Mouse (Mus musculus) left cerebral cortex, adult 18-20 months (tissue): ENCODE results near the gene Rhbdl2. TPM values are rescaled to one million over a fixed set of nuclear protein-coding genes. Genes with fewer than 3 reads are reported as not detected.

Source experiments
- DNase-seq, 2 experiments: peaks; one replicate each; pipeline ENCODE4 v3.0.0; 2021 to 2022; ENCODE audit warnings: low spot score in 2 of 2, mixed read lengths in 1 of 2
- long read RNA-seq, 2 experiments: library from polyadenylated mRNA; stranded (forward); transcript quantifications; one replicate each; pipeline ENCODE4 v2.0.0; 2021
- total RNA-seq, 2 experiments: library from RNA; stranded (reverse); gene quantifications; 2 replicates each; pipeline ENCODE4 v1.2.3; 2021

Rhbdl2 gene
- total RNA-seq: under 1 TPM in 1 of 2 experiments, not detected in 1; 0.40 TPM
- long read RNA-seq, experiment 1, partial matches to known transcripts: 0 of 1 reads
- long read RNA-seq, experiment 1, other reads (novel, unspliced or antisense): 1 of 1 reads
- long read RNA-seq, experiment 2, partial matches to known transcripts: 0 of 1 reads
- long read RNA-seq, experiment 2, other reads (novel, unspliced or antisense): 1 of 1 reads

DNA sequence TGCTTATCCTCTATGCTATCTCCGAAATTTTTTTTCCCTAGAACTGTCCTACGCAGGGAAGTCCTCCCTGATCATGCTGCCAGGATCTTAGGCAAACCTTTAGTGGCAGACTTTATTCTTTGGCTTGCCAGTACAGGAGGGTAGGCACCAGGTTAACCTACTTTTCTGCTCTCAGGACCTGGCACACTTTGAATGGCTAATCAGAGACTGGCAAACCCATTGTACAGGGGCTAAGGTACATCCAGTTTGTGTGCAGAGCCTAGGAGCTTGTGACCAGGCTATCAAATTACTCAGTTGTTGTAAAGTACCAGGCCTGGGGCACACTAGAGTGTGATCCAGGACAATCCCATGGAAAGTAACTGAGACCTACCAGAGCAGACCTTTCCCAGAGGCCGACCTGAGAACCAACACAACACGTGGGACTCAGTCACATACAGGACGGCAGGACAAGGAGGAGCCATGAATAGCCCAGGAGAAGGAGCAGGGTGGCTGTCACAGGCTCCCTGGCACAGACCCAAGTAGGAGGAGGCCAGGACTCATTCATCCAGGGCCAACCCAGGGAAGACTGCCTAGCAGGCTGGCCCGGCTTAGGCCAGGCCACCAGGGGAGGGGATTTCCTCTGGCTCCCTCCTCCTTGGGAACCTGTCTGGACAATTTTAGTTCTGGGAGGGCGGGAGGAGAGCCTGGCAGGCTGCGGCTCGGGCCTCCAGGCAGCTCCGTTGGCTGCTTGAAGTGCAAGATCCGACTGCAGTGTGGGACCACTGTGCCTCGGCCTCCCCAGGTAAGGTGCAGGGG is at the start of gene Rhbdl2:
TSS of gene Rhbdl2 (plus strand) at position 684 of the 795 bp plus-strand sequence.
- DNase-seq: peak; percentile 24 to 28

DNA sequence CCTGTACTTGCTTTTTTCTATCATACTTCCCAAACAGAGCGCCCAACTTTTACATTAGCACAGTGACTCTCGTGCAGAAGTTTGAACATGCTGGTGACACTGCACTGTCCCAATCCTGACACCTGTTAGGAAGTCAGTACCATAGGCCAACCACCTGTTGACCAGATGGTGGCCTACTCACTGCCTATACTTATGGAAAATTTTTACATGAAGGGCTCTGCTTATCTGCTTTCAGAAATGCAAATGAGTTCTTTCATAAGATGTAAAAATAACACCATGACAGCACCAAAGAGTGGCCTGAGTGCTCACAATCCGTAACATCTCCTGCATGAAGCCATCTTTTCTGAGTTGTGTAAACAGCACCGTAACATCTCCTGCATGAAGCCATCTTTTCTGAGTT is 49.0 kb upstream of the Rhbdl2 start:
- no peak for DNase-seq

DNA sequence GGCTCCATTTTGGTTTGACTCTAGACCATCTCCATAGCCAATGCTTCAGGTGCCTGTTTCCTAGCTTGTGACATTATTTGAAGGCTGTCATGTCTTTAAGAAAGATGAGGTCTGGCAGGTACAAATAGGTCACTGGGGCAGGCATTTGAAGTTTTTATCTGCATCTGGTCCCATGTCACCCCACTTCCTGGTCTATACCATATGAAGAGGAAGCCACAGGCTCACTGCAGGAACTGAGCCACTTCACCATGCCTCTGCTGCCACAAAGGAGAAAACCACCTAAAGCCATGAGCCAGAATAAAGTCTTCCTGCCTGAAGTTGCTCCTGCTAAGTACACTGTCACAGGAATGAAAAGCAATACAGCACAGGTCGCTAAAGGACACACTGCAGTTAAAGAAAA is 44.8 kb upstream of the Rhbdl2 start:
- no peak for DNase-seq

DNA sequence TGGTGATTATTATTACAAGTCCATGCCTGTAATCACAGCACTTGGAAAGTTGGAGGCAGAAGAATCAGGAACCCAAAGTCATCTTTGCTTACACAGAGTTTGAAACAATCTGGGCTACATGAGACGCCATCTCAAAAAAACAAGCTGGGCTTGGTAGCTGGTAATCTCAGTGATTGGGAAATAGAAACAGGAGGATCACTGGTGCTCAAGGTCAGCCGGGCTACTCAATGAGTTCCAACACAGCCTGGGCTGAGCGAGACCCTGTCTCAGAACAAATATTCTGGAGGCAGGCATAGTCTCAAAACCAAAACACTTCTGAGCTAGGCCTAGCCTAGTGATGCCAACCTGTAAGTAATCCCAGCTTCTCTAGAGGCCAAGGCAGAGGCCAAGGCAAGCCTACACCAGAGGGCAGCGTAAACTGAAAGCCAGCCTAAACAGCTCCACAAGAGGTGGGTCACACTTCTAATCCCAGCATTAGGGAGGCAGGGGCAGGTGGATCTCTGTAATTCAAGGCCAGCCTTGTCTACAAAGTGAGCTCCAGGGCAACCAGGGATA is 42.4 kb upstream of the Rhbdl2 start:
- DNase-seq: no peak

DNA sequence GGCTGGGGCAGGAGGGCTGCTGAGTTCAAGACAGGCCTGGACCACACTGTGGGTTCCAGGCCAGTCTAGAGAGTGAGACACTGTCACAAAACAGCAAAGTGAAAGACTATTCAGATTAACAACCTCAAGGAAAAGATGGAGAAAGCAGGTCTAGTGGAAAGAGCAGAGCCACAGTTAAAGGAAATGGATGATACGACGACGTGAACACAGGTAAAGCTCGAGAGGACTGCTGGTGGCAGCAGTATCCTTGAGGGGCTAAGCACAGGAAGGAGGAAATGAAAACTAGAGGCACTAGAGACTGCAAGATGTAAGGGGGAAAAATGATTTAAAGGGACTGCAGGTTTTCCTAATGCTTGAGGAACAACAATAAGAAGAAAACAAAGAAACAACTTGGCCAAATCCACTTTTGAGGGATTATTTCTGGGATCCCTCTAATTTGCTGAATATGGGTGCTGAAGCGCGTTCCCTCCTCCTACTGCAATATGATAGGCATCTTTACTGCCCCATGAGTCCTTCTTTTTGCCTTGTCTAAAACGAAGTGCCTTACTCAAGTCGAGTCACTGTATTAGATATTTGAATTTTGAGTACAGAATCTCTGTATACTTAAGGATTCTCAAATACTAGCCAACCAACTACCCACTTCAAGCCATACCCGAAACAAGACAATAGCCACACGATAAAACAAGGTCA is 38.8 kb upstream of the Rhbdl2 start:
- no peak for DNase-seq

DNA sequence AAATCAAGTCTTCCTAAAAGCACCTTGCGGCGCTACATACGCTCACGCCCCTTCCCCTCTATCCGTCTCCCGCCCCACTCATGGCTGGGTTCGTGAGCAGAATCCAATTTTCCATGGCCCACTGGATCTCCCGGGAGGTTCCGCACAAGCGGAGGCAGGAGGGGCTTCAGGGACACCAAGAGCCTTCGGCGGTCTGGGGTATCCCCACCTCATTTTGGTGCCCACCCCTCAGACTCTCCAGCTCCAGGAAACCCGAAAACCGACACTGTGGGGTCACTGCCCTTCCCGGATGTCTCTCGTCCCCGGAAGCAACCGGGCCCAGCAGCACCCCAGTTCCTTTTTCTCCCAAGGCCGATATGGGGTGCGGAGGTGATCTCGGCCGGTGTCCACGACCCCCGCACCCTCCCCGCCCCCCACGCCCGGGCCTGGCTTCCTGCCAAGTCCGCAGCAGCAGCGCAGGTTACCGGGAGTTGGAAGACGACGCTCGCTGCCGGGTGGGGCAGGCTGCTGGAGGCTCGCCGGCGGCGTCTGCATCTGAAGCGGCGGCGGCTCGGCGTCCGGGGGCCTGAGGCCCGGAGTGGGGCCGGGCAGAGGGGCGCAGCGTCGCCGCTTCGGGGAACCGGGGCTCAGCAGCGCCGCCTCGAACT is 38.1 kb upstream of the Rhbdl2 start:
- peak in 1 of 2 experiments; percentile 32 for DNase-seq

DNA sequence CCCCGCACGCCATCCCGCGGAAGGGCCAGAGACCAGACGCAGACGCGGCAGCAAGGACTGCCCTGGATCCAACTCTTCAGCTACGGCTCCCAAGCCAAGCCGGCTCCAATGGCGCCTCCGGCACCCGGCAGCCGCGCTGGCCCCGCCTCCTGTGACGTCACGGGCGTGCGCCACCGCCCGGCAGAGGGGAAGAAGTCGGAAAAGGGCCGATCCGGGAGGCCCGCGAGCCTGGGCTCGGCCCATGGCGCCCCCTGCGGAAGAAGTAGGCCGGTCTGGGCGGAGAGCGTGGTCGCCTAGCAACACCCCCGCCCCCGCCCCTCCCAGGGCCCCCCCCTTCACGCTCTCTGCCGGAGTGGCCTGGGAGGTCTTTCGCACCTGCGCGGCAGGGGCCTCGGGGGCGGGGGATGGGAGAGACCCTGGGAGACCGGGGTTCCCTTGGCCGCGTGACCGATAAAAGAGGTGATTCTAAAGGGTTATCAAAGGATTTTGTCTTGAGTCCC is 37.5 kb upstream of the Rhbdl2 start, which contains the start of gene Akirin1:
TSS of gene Akirin1 (minus strand) at position 194 of the 500 bp plus-strand sequence.
- peak; percentile 97 to 99 for DNase-seq

DNA sequence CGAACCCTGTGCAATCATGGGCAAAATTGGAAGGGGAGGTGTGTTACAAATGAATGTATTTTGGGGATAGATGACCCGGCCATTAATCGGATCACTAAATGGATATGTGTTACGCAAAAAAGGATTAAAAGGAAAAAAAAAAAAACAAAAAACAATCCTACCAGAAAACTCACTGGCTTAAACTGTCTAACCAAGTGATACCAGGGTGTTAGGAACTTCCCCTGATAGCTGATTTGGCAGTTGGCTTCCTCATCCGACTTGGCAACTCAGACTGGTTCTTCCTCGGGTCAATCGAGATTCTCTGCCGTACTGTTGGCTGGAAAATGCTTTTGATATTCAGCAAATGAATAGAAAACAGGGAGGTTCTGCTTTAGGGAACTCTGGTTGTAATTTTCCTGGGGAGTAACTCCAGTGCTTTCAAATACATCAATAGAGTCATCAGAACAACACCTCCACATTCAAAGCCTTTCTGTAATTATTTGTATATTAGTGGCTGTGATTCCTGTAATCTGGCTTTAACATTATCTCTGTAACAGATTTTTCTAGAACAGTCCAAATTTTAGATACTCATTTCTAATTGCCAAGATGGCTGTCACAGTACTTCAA is 36.9 kb upstream of the Rhbdl2 start:
- no peak for DNase-seq

DNA sequence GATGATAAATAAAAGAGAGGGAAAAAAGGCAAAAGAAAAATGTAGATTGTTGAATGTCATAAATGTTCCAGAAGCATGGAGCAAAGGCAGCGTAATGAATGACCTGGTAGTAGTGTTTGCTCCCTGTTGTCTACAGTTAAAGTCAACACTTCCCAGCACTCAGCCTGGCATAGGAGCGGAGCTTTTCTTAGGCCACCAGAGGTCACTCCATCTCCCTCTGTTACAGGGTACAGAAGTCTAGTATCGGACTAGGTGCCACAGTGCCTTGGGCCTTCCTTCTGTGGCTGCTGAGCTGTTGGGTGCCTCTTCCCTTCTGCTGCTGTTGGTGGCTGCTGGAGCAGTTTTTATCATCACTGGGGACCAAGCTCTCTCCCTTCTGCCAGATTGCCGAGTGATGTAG is 29.4 kb upstream of the Rhbdl2 start:
- DNase-seq: no peak

DNA sequence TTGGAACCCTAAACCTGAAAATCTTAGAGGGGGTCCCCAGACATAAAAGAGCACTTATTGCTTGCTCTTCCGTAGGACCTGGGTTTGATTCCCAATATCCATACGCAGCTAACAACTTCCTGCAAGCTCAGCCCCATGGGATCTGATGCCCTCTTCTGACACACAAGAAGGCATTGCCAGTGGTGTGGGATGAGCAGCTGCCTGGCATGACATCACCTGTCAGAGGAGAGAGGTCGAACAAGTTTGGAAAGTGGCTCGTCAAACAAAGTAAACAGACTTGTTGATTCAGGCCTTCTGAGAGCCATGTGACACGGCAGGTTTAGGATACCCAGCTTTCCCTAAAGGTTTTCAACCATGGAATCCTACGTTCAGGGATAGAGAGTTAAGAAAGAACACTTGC is 22.6 kb upstream of the Rhbdl2 start:
- no peak for DNase-seq

DNA sequence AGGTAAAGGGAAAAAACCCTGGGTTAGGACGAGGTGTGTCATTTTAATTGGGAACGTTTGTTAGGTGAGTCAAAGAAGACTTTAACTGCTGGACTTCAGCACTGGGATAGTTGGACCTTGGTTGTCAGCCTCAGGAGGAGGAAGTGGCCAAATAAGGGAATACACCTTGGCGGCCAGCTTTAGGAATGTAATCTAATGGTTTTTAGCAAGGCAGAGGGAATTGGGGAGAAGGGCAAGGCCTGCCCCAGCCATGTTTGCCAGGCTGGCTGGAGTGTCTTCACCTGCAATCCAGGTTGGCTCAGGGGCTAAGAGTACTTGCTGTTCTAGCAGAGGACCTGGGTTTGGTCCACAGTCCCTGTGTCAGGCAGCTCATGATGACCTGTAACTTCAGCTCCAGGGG is 19.9 kb upstream of the Rhbdl2 start:
- DNase-seq: no peak

DNA sequence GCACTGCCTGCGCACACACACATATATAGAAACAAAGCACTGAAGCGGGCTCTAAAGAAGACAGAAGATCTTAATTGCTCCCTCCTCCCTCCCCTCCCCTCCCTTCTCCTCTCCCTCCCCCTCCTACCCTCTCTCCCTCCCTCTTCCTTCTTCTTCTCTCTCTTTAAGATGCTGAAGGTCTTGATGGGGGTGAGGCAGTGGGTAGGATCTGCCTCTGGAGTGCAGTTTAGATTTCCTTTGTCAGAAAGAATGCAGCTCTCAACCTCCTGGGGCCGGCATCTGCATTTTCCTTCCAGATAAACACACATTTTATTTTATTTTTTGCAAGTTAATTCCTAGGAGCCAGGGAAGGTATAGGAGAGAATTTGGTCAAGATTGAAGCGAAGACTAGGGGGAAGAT is 19.4 kb upstream of the Rhbdl2 start:
- DNase-seq: no peak

DNA sequence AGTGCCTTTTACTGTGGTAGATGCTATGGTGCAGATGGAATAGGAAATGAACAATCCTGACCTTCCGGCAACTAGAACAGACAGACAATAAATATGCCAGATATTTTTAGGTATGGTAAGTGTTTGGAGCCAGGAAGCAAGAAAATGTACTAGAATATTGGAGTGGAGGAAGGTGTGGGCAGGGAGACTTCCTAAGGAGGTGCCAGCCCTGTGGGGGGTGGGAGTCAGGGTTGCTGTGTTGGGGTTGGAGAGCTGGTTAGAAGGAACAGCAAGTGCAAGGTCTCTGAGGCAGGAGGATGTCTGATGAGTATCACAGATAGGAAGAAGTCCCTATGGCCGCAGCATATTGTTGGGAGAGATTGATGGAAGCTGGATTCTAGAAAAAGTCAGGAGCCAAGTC is 5.0 kb downstream of the Rhbdl2 start:
- peak; percentile 19 to 31 for DNase-seq

DNA sequence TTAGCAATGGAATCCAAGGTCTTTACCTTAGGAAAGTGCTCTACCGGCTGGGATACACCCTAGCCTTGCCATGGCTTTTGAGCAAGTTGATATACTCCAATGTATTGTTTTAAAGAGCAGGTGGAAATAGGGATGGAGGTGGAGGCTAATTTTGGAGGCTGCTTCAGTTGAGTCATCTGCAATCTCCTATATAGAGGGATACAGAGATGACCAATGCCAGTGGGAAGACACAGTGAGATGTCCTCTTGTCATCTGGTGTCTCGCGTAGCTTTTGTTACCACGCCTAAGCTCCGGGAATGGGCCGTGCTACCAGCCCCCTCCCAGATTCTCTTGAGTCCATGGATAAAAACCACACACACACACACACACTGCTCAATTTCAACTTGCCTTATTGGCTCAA is 5.5 kb downstream of the Rhbdl2 start:
- peak; percentile 14 to 22 for DNase-seq

DNA sequence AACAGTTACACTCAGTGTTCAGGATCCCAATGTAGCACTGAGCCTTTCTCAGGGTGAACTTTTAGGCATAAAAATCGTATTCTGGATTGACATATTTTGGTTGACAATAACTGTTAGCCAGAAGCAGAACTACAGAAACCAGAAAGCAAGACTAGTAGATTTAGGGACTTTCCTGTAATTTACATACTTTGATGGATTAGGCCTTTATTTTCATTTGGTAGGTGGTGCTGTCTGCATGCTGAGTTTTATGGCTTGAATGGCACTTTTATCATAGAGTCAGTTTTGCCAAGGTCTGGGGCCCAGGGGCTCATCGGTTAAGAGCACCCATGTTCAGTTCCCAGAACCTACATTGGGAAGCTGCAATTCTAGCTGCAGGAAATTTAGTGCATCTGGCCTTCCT is 7.4 kb downstream of the Rhbdl2 start:
- DNase-seq: no peak

DNA sequence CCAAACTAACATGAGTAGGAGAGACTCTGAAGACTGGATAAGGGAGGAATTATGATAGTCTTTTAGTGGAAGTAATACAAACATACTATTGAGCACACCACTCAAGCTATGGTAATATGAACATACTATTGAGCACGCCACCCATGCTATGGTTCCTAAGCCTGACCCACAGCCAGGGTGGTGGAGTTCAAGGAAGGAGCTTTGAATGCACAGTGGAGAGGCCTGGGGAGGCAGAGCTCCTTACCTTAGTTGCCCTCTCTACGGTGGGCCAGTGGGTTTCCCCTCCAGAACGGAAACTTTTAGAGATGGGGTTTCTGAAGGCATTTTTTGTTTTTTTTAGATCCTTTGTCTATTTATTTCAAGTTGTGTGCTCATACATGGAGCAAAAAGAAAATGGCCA is 9.7 kb downstream of the Rhbdl2 start:
- no peak for DNase-seq

DNA sequence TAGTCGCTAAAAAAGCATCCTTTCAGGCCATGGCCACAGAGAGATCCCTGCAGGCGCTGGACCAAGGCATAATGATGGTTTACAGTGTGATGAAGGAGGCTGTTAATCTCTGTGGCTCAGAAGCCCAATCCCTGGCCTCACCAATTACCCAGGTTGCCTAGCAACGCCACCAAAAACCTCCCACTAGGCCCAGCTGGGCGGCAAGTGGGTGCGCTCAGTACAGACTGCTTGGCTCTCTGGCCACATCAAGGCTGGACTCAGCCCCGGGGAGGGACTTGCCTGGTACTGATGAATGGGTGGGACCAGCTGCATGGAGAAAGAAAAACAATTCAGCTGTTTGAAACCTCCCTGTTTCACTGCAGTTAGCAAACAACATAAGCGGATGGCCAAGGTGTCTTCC is 10.2 kb downstream of the Rhbdl2 start:
- peak; percentile 58 to 72 for DNase-seq

DNA sequence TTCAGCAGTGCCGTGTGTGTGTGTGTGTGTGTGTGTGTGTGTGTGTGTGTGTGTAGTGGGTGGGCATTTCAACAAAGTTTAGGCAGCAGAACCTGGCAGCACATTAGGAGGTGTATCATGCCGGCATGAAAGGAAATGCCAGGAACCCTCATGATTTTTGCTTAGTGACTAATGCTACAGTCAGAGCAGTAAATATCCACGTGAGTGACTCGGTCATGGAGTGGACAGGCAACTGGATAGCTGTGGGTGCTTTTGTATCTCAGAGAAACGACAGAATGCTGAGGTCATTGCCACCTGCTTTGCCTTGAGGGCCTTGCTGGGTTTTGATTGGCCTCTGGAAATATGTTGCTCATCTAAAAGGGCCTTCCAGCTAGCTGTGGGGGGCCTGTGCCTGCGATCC is 16.0 kb downstream of the Rhbdl2 start:
- DNase-seq: peak in 1 of 2 experiments; percentile 10

DNA sequence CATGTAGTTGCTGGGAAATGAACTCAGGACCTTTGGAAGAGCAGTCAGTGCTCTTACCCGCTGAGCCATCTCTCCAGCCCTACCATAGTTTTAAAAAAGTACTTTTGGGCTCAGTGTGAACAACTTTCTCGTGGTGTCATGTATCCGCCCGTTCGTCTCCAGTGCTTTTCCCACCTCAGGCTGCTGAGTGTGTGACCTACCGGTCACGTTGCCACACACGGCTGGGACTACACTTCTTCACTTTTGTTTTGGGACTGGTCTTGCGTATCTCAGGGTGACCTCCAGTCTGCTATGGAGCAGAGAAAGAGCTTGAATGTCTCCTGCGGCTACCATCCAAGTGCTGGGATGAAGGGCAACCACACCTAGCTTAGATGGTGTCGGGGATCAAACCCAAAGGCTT is 20.6 kb downstream of the Rhbdl2 start:
- DNase-seq: no peak

DNA sequence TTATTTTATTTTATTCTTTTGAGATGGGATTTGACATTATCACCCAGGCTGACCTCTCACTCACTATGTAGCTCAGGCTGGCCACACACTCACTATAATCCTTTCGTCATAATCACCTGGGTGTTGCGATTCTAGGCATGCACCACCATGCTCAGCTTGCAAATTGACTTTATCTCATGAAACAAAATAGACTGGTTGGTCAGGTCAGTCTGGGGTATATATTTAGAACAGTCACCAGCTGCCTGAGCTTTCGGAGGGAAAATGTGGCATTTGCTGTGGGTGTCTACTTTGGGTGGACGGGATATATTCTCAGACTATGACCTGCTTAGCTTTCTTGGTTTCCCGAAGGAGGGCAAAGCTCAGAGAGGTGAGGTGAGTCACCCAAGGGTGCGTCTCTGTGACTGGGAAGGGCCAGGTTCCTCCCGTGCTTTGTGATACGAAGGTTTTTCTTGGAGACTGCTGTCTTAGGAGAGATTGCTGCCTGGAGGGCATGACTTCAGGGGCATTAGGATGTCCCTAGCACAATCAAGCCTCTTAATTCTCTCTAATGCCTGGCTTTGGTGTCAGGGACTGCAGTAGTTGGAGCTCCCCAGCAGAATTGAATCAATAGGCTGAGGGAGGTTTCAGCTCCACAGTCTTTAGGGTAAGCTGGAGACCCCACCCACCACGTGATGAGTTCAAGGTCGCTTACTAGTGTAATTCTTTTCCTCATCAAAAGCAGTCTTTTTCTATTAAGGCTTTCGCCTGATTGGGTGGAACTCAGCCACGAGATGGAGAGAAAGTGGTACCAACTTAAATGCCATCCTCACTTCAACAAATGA is 23.0 kb downstream of the Rhbdl2 start:
- DNase-seq: no peak
